Mouse (Mus musculus) MEL (cell line): Measurements from ENCODE around the gene Cox4i1. TPM values are rescaled to one million over a fixed set of nuclear protein-coding genes. Genes with fewer than 3 reads are reported as not detected.

ENCODE experiments used
- DNase-seq: peaks from one replicate; pipeline ENCODE4 v3.0.0; 2011; ENCODE audit warnings: low read depth, low spot score
- H3K27ac ChIP-seq: 2 replicates; pipeline ENCODE4 v1.5.1; 2012; ENCODE audit warnings: low read depth, mild to moderate bottlenecking, control low read depth, low read length, moderate library complexity; ENCODE audit not compliant: control insufficient read depth
- H3K27me3 ChIP-seq, 2 experiments: fragments of 150-350 bp in 1 of 2; sonication (generic) in 1 of 2; 2 replicates each; pipeline ENCODE4 v1.6.1; 2012; ENCODE audit warnings: low read length in 2 of 2, mild to moderate bottlenecking in 2 of 2, improper control_type of control experiment in 1 of 2, moderate library complexity in 1 of 2; ENCODE audit not compliant: insufficient read depth in 2 of 2, control insufficient read depth in 1 of 2
- H3K36me3 ChIP-seq, 2 experiments: 2 replicates each; pipeline ENCODE4 v1.6.1; 2012 to 2014; ENCODE audit warnings: low read length in 2 of 2, improper control_type of control experiment in 1 of 2, inconsistent platforms in 1 of 2, mild to moderate bottlenecking in 1 of 2; ENCODE audit not compliant: insufficient read depth in 2 of 2, control insufficient read depth in 1 of 2
- H3K4me1 ChIP-seq, 2 experiments: fragments of 150-350 bp in 1 of 2; sonication (generic) in 1 of 2; 2 replicates each; pipeline ENCODE4 v1.6.1; 2012; ENCODE audit warnings: low read length in 2 of 2, improper control_type of control experiment in 1 of 2, mild to moderate bottlenecking in 1 of 2; ENCODE audit not compliant: insufficient read depth in 2 of 2, control insufficient read depth in 1 of 2
- H3K4me3 ChIP-seq, 2 experiments: fragments of 150-350 bp in 1 of 2; sonication (generic) in 1 of 2; 2 replicates each; pipeline ENCODE4 v1.5.1; 2012; ENCODE audit warnings: low read depth in 2 of 2, low read length in 2 of 2, mild to moderate bottlenecking in 2 of 2, moderate library complexity in 2 of 2, control low read depth in 1 of 2, improper control_type of control experiment in 1 of 2; ENCODE audit not compliant: control insufficient read depth in 1 of 2, insufficient read depth in 1 of 2
- H3K79me2 ChIP-seq: 2 replicates; pipeline ENCODE4 v1.6.1; 2012; ENCODE audit warnings: mild to moderate bottlenecking, low read length, moderate library complexity; ENCODE audit not compliant: control insufficient read depth, poor library complexity, insufficient read depth
- H3K9ac ChIP-seq: 2 replicates; pipeline ENCODE4 v1.6.1; 2012; ENCODE audit warnings: low read depth, mild to moderate bottlenecking, control low read depth, low read length, moderate library complexity; ENCODE audit not compliant: control insufficient read depth, poor library complexity, severe bottlenecking
- H3K9me3 ChIP-seq: fragments of 150-350 bp; sonication (generic); replicated peaks from 2 replicates; pipeline ENCODE4 v1.6.1; 2012; ENCODE audit warnings: mild to moderate bottlenecking, low read length, improper control_type of control experiment, moderate library complexity; ENCODE audit not compliant: insufficient read depth
- BHLHE40 ChIP-seq: IDR thresholded peaks from 2 replicates; pipeline ENCODE4 v1.6.1; 2012; ENCODE audit warnings: low read depth, mild to moderate bottlenecking, inconsistent platforms, low read length, improper control_type of control experiment, borderline replicate concordance
- CHD1 ChIP-seq: IDR thresholded peaks from 2 replicates; pipeline ENCODE4 v1.6.1; 2012; ENCODE audit warnings: low read depth, mild to moderate bottlenecking, inconsistent platforms, low read length, improper control_type of control experiment
- CHD2 ChIP-seq: IDR thresholded peaks from 2 replicates; pipeline ENCODE4 v1.6.1; 2011; ENCODE audit warnings: low read length, improper control_type of control experiment
- CTCF ChIP-seq, 3 experiments: IDR thresholded peaks in 2 of 3; conservative IDR thresholded peaks in 1 of 3; 2 replicates each; pipeline ENCODE4 v1.5.1; 2011 to 2012; ENCODE audit warnings: low read length in 3 of 3, low read depth in 2 of 3, mild to moderate bottlenecking in 2 of 3, improper control_type of control experiment in 1 of 3, inconsistent platforms in 1 of 3, mixed read lengths in 1 of 3, moderate library complexity in 1 of 3; ENCODE audit not compliant: control insufficient read depth in 1 of 3, insufficient read depth in 1 of 3, poor library complexity in 1 of 3, severe bottlenecking in 1 of 3
- ETS1 ChIP-seq: IDR thresholded peaks from 2 replicates; pipeline ENCODE4 v1.6.1; 2012; ENCODE audit warnings: low read depth, mild to moderate bottlenecking, inconsistent platforms, low read length, improper control_type of control experiment, moderate library complexity
- JUND ChIP-seq: IDR thresholded peaks from 2 replicates; pipeline ENCODE4 v1.6.1; 2011; ENCODE audit warnings: low read depth, mild to moderate bottlenecking, improper control_type of control experiment, low read length
- MAZ ChIP-seq: IDR thresholded peaks from 2 replicates; pipeline ENCODE4 v1.6.1; 2012; ENCODE audit warnings: low read depth, mild to moderate bottlenecking, inconsistent platforms, low read length, improper control_type of control experiment
- MEF2A ChIP-seq: IDR thresholded peaks from 2 replicates; pipeline ENCODE4 v1.6.1; 2014; ENCODE audit warnings: low read depth, mild to moderate bottlenecking, inconsistent platforms, low read length, improper control_type of control experiment; ENCODE audit not compliant: poor library complexity, insufficient replicate concordance, severe bottlenecking; ENCODE audit errors: extremely low read depth
- MXI1 ChIP-seq: IDR thresholded peaks from 2 replicates; pipeline ENCODE4 v1.6.1; 2011; ENCODE audit warnings: mild to moderate bottlenecking, low read depth, low read length, improper control_type of control experiment
- MYB ChIP-seq: IDR thresholded peaks from 2 replicates; pipeline ENCODE4 v1.6.1; 2011; ENCODE audit warnings: mild to moderate bottlenecking, low read depth, low read length, improper control_type of control experiment
- MYC ChIP-seq: IDR thresholded peaks from 2 replicates; pipeline ENCODE4 v1.6.1; 2011; ENCODE audit warnings: low read depth, mild to moderate bottlenecking, low read length, improper control_type of control experiment, moderate library complexity
- NELFE ChIP-seq: IDR thresholded peaks from 2 replicates; pipeline ENCODE4 v1.6.1; 2011; ENCODE audit warnings: low read depth, low read length, improper control_type of control experiment
- NRF1 ChIP-seq: IDR thresholded peaks from 2 replicates; pipeline ENCODE4 v1.6.1; 2014; ENCODE audit warnings: low read depth, mild to moderate bottlenecking, inconsistent platforms, low read length, improper control_type of control experiment, moderate library complexity; ENCODE audit not compliant: poor library complexity, insufficient read depth, severe bottlenecking
- TAL1 ChIP-seq: IDR thresholded peaks from 2 replicates; pipeline ENCODE4 v1.6.1; 2012; ENCODE audit warnings: mild to moderate bottlenecking, inconsistent platforms, low read length, moderate library complexity, mixed read lengths
- ZKSCAN1 ChIP-seq: IDR thresholded peaks from 2 replicates; pipeline ENCODE4 v1.6.1; 2012; ENCODE audit warnings: low read depth, mild to moderate bottlenecking, inconsistent platforms, low read length, improper control_type of control experiment, moderate library complexity
- ZMIZ1 ChIP-seq: IDR thresholded peaks from 2 replicates; pipeline ENCODE4 v1.6.1; 2012; ENCODE audit warnings: low read depth, mild to moderate bottlenecking, inconsistent platforms, low read length, improper control_type of control experiment, moderate library complexity
- ZNF384 ChIP-seq: IDR thresholded peaks from 2 replicates; pipeline ENCODE4 v1.6.1; 2012; ENCODE audit warnings: low read depth, mild to moderate bottlenecking, inconsistent platforms, low read length, improper control_type of control experiment
- polyA plus RNA-seq, 2 experiments: library from polyadenylated mRNA; stranded (reverse) in 1 of 2; unstranded in 1 of 2; fragments of >175 nt in 1 of 2; fragments of >200 nt in 1 of 2; gene quantifications; 2 replicates each; pipeline versions ENCODE4 v1.2.1 to v1.2.4; 2012; ENCODE audit warnings: low replicate concordance in 2 of 2, low read depth in 1 of 2; ENCODE audit not compliant: insufficient read length in 2 of 2, insufficient read depth in 1 of 2, missing spikeins in 1 of 2
- total RNA-seq: library from RNA; depleted of rRNA; stranded (reverse); fragments of 300-350 nt; gene quantifications from 2 replicates; pipeline ENCODE4 v1.2.3, GENCODE M21; 2012

Gene Cox4i1
- total and polyA plus RNA-seq, 3 experiments, result 1,011 to 2,173 (median 1,431) TPM

GRCm38 (mm10) chr8:120692934-120693333 lies 24.9 kb downstream of the Cox4i1 start:
- no peaks in the 10 kb centered on the region for H3K4me1 ChIP-seq
- TF ChIP-seq CTCF (IDR thresholded peaks at IDR 0.05 in 2 of 3, conservative IDR thresholded peaks at IDR 0.05 in 1 of 3; ENCODE audit: control insufficient read depth in 1 of 3, insufficient read depth in 1 of 3, low read depth in 2 of 3, low read length in 3 of 3, poor library complexity in 1 of 3, severe bottlenecking in 1 of 3), result no peak
- no peak for TF ChIP-seq CHD1
- TF ChIP-seq MXI1, result no peak
- TF ChIP-seq TAL1, result no peak
- TF ChIP-seq MEF2A, result no peak
- TF ChIP-seq MYC, result no peak
- no peak for TF ChIP-seq JUND
- TF ChIP-seq NELFE, result no peak
- TF ChIP-seq BHLHE40, result no peak
- TF ChIP-seq NRF1, result no peak
- TF ChIP-seq ZNF384, result no peak
- TF ChIP-seq ZKSCAN1, result no peak
- no peak for TF ChIP-seq ZMIZ1
- TF ChIP-seq CHD2, result no peak
- no peak for TF ChIP-seq ETS1
- TF ChIP-seq MAZ, result no peak
- TF ChIP-seq MYB, result no peak
- H3K4me3 ChIP-seq, result no peak overlapping the region
- H3K9ac ChIP-seq, result no peak overlapping the region
- H3K27ac ChIP-seq, result no peak overlapping the region
- no peaks in the 10 kb centered on the region for H3K9me3 ChIP-seq
- no peaks in the 10 kb centered on the region for H3K79me2 ChIP-seq
- H3K27me3 ChIP-seq, result no peaks in the 10 kb centered on the region
- DNase-seq, result no peak
- no peaks in the 10 kb centered on the region for H3K36me3 ChIP-seq

- Histone ChIP-seq H3K79me2 (no peaks in the 10 kb centered on the region), H3K4me3 (no peak overlapping the region), H3K9me3 (no peaks in the 10 kb centered on the region), H3K27me3 (no peaks in the 10 kb centered on the region), H3K9ac (no peak overlapping the region), H3K4me1 (no peaks in the 10 kb centered on the region), H3K36me3 (no peaks in the 10 kb centered on the region), H3K27ac (no peak overlapping the region)
- no peak for DNase-seq
- TF ChIP-seq MYC, result no peak
These were observed 26.0 kb downstream of the Cox4i1 start for GRCm38 (mm10) chr8:120693861-120694493.
